Mouse (Mus musculus) adrenal gland, postnatal 36 days (tissue): ENCODE measurements at regions not wholly inside any gene's neighbourhood (a gene's known extent, or its start where the extent isn't known, plus 50 kb on each side); places are given as distances from the start of the nearest gene placed in this dataset.

Experiments
- DNase-seq, 2 experiments: peaks; one replicate each; pipeline ENCODE4 v3.0.0; 2021; ENCODE audit warnings: mixed read lengths in 1 of 2

DNA sequence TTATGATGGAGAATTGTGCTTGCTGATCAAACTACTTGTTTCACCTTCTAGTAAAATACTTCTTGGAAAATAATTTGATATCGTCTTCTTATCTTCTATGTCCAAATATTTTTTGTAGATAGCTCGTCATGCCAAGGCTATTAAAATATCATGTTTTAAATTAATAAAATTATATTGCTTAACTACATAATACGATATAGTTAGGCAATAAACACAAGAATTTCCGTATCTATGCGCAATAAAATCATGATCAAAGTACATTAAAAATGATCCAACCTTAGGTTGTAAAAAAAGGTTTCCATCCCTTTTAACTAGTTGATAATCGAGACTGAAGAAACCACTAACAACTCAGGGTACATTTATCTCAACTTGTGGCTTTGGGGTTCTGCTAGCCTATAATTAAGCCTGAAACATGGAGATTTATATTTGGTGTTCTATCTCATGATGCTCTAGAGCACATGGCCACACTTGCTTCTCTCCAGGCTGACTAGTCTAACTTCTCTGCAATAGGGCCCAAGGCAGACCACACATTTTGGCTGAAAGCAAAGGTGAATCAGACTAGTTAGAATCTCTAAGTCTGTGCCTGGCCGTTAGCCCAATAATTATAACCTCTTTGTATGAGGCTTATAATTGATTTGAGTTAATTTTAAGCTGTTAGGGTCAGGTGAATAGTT, 314.5 kb downstream of the Plod2 start:
- DNase-seq = no peak

DNA sequence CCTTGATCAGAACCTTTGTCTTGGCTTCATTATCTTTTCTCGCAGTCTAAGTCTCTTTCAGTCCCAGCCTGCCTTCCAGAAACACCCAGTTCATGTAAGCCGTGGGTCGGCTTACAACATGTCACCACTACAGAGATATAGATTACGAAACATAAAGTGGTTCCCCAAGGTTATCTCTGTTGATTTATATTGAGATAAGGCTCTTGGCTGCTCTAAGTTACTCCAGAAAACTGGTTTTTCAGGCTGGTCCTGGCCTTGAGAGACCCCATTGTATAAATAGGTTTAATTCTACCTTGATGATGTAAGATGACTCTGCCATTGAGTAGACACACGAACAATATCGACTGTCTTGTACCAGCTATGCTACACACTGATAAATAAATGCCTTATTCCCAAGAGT, 323.8 kb downstream of the Plod2 start:
- no peak for DNase-seq

- peak; percentile 48 to 69 for DNase-seq
Observed at GRCm38 (mm10) chr9:92878589-92878988, 336.6 kb downstream of the Plod2 start.

- DNase-seq = no peak
Observed at GRCm38 (mm10) chr9:92879812-92880211, 337.8 kb downstream of the Plod2 start.

GRCm38 (mm10) chr9:92882251-92882832, 340.3 kb downstream of the Plod2 start:
- no peak for DNase-seq

DNA sequence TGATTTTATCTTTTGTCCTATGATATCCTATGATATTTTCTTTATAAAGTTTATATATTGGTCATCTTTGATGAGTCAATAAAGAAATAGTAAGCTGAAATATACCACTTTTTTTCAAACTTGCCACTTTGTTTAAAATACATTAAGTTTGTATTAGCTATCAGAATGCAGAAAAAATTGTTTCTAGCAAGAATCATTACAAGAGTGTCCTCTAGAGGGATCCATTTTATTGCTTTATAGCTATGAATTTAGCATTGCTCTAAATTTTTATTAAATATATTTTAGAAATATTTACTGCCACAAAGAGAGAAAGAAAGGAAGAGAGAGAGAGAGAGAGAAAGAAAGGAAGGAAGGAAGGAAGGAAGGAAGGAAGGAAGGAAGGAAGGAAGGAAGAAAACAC, 348.0 kb downstream of the Plod2 start:
- DNase-seq = no peak

GRCm38 (mm10) chr9:92899733-92900132, 357.7 kb downstream of the Plod2 start:
- DNase-seq = no peak

DNA sequence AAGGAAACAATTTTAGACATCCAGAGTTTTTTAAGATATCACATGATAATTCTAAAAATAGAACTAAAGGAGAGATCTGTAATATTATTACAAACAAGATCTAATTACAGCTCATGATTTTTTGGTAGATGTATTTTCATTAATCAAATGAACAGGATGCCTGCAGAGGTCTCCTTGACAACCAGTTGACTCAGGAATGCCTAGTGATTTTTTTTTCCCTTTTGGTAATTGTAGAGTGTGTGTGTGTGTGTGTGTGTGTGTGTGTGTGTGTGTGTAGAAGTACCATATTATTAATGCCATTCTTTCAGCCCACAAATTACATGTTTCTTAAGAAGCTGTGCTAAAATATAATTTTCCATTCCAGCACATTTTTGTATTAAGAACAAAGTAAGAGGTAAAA, 365.1 kb downstream of the Plod2 start:
- DNase-seq = no peak

DNA sequence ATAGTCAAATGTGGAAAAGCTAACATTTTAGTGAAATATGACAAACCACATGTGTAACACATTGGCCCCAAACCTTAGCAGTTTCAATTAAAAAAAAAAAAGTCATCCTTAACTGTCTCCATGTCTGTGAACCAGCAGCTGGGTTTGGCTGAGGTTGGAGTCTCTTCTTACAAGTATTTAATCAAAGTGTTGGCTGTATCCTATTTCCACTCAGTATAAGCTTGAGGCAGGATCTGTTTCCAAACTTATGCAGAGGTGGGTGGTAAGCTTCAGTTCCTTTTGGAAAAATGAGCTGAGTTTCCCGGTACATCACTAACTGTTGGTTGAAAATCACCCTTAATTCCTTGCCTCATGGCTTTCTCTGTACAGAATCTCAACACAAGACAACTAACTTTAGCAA, 377.4 kb downstream of the Plod2 start:
- DNase-seq = no peak

GRCm38 (mm10) chr9:92930231-92930966, 388.4 kb downstream of the Plod2 start:
- DNase-seq = no peak

GRCm38 (mm10) chr9:92937802-92938201, 395.8 kb downstream of the Plod2 start:
- no peak for DNase-seq

DNA sequence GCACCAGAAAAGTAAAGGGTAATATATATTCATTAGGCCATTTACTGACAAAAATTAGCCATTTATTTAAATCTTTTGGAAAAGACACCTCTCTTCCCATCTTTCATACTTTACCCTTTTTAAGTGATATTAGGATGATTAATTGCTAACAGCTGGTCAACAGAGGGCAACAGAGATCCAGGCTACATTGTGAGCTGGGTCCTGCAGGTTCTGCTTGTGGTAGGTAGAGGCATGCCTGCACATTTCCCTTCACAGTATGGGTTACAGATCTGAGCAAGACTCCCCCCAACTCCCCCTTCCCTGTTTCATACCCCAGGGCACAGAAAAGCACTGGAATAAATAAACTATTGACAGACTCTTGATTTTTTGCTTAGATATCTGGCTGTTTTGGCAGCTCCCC, 408.1 kb downstream of the Plod2 start:
- no peak for DNase-seq

DNA sequence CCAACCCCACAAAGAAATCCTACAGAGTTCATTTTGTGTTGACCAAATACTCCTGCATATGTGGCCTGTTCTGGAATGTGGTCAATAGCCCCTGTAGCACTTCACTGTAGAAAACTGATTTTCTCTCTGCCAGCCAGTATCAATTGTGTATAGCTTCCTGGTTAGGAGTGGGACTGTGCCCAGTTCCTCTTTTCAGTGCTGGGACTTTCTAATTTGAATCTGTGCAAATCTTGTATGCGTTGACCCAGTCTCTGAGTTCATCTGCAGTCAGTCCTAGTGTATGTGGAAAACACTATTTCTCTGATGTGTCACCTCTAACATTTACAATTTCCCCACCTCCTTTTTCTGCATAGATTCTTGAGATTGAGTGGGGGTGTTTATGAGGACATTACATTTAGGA, 421.3 kb downstream of the Plod2 start:
- DNase-seq = no peak

- no peak for DNase-seq
Observed at GRCm38 (mm10) chr9:92991759-92992158, 449.7 kb downstream of the Plod2 start.

- DNase-seq = no peak
Observed at GRCm38 (mm10) chr9:92996156-92996555, 454.1 kb downstream of the Plod2 start.

- DNase-seq = no peak
Observed at GRCm38 (mm10) chr9:93005182-93005953, 463.3 kb downstream of the Plod2 start.

DNA sequence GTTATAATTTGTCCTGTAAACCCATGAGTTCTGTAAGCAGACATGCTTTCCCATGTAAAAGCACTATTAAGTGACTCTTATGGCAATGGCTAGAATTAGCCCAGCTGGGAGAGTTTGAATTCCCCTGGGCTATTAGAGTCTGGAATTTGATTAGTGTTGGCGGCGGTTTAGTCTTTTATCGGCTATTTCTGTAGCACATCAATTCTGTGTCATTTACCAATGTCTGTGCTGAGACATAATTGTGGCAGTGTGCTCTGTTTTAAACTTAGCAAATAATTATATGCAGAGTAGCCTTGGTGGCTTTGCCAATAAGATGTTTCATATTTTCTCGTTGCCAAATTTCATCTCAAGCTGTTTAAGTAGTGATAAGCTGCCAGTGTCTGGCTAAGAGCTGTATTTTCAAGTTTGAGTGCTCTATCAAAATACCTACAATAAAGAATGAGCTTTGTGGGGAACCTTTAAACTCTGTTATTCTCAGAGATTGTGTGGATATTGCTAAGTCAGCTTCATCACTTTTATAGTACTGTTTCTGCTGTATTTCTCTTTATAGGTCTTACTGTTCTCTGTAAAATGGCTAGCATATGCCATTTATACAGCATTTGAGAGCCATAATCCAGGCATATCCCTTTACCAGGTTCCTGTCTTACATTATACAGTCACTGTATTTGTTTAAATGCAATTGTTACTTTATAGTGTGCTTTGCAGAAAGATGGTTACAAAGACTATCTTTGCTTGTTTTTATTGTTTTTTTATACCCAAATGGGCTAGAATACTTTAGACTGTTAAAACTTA, 466.7 kb downstream of the Plod2 start:
- no peak for DNase-seq

- no peak for DNase-seq
Observed at GRCm38 (mm10) chr9:93044298-93044912, 502.4 kb downstream of the Plod2 start.

GRCm38 (mm10) chr9:93072140-93072539, 530.1 kb downstream of the Plod2 start:
- DNase-seq = no peak

- no peak for DNase-seq
Observed at GRCm38 (mm10) chr9:93083114-93083513, 541.1 kb downstream of the Plod2 start.

DNA sequence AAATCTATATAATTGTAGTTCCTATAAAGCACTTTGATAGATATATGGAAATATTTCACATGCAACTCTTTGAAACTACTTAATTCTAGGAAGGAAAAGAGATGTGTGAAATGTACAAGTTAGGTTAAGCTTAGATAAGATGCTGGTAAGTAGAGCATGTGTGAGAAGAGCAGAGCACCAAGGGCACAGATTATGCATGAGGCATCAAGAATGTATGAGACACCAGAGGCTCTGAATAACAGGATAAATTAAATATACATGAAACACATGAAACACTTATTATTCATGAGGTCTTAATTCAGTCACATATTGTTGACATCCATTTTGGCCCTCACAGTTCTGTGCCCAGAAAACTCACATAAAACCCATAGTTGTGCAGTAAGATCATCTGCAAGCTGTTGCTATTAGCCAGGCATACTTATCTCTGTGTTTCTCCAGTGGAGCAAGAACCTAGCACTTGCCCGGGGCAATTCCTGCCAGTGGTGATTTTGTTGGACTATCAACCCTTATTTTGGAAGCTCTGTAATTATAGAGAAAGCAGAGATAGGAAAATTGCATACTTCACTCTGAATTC, 556.1 kb downstream of the Plod2 start:
- no peak for DNase-seq
